Comparison of ENCODE assay signal across 16 mouse cellular contexts in genomic region chr5:111213935-111214450, GRCm38 (mm10).
A peak's percentile ranks its signal among the peaks of the same experiment; 100 is the strongest.
DNase-seq lines count a peak whose midpoint lies in the region; ATAC-seq and TF ChIP-seq lines count a peak whose summit lies in the region.
"Had no signal": no experiment of that assay in that cellular context is flagged by ENCODE, and none has a peak within 500 bp of the region (broad histone marks: within the 10 kb centered on the region; RNA-seq: fewer than 3 reads in every experiment).

No protein-coding gene starts in this region.

- no peaks in the 10 kb centered on the region for H3K9me3 ChIP-seq in heart, embryonic 13.5 days
- H3K9me3 ChIP-seq in midbrain, embryonic 10.5 days (replicated peaks) = no peaks in the 10 kb centered on the region
- H3K9me3 ChIP-seq in midbrain, embryonic 11.5 days (ENCODE audit: control insufficient read depth, low read length) = no peaks in the 10 kb centered on the region
- no peaks in the 10 kb centered on the region for H3K9me3 ChIP-seq in hindbrain, embryonic 14.5 days (ENCODE audit: control insufficient read depth, low read length)
- no peaks in the 10 kb centered on the region for H3K9me3 ChIP-seq in stomach, postnatal 0 days (ENCODE audit: control insufficient read depth, low read length)
- H3K9me3 ChIP-seq: G1E; liver, embryonic 13.5 days had no signal

- DNase-seq in heart, postnatal 4 days = no peak
- no peak for DNase-seq in midbrain, embryonic 10.5 days (ENCODE audit: low spot score)
- no peak for DNase-seq in midbrain, embryonic 11.5 days (ENCODE audit: low spot score, missing footprints)
- no peak for DNase-seq in hindbrain, embryonic 14.5 days (ENCODE audit: low spot score)
- no peak for DNase-seq in stomach, postnatal 0 days (ENCODE audit: low spot score)
- DNase-seq in right cerebral cortex, postnatal 36 days (ENCODE audit: low spot score in 2 of 2) = no peak
- DNase-seq in lung, postnatal 25 days (ENCODE audit: low spot score) = no peak
- DNase-seq: B cell, adult 2 months; cerebellum, adult 11-12 months; left cerebral cortex, postnatal 4 days; liver, embryonic 13.5 days; thymus, postnatal 14 days had no signal

- TF ChIP-seq EP300 in stomach, postnatal 0 days (optimal IDR thresholded peaks at IDR 0.05) = no peak

- H3K4me2 ChIP-seq in heart, embryonic 13.5 days = no peak overlapping the region
- H3K4me2 ChIP-seq in midbrain, embryonic 11.5 days = no peak overlapping the region
- H3K4me2 ChIP-seq in hindbrain, embryonic 14.5 days (replicated peaks) = no peak overlapping the region
- H3K4me2 ChIP-seq in stomach, postnatal 0 days (replicated peaks; ENCODE audit: low read depth) = no peak overlapping the region
- H3K4me2 ChIP-seq: heart, embryonic 11.5 days; liver, embryonic 13.5 days had no signal

- 49% methylated on average over 8 of the region's 8 CpGs for WGBS in heart, embryonic 13.5 days
- 49% methylated on average over 8 of the region's 8 CpGs for WGBS in midbrain, embryonic 10.5 days
- WGBS in midbrain, embryonic 11.5 days = 39% methylated on average over 8 of the region's 8 CpGs
- whole genome bisulfite sequencing in hindbrain, embryonic 14.5 days = 45% methylated on average over 8 of the region's 8 CpGs
- WGBS in stomach, postnatal 0 days = 63% methylated on average over 8 of the region's 8 CpGs

- no peak for ATAC-seq in heart, embryonic 13.5 days (ENCODE audit: extremely low read depth, insufficient number of reproducible peaks, low FRiP score, low TSS enrichment)
- no peak for ATAC-seq in midbrain, embryonic 11.5 days (ENCODE audit: low FRiP score)
- ATAC-seq in hindbrain, embryonic 14.5 days (ENCODE audit: low FRiP score) = no peak
- no peak for ATAC-seq in stomach, postnatal 0 days (ENCODE audit: low FRiP score, low TSS enrichment)
- ATAC-seq: intestine, embryonic 16.5 days had no signal

- no peaks in the 10 kb centered on the region for H3K36me3 ChIP-seq in heart, embryonic 13.5 days
- no peaks in the 10 kb centered on the region for H3K36me3 ChIP-seq in midbrain, embryonic 10.5 days
- no peaks in the 10 kb centered on the region for H3K36me3 ChIP-seq in midbrain, embryonic 11.5 days (ENCODE audit: control insufficient read depth, insufficient read depth, low read length)
- H3K36me3 ChIP-seq in hindbrain, embryonic 14.5 days (replicated peaks; ENCODE audit: control insufficient read depth, insufficient read depth) = no peaks in the 10 kb centered on the region
- H3K36me3 ChIP-seq in stomach, postnatal 0 days (ENCODE audit: control insufficient read depth, insufficient read depth, low read length) = no peaks in the 10 kb centered on the region
- H3K36me3 ChIP-seq: G1E; liver, embryonic 13.5 days had no signal

- H3K27me3 ChIP-seq in heart, embryonic 13.5 days (replicated peaks) = 0 out of 2 replicates have a peak, but pooled peaks cover 7% of the 10 kb centered on the region
- H3K27me3 ChIP-seq in midbrain, embryonic 10.5 days (ENCODE audit: low read depth, poor library complexity, severe bottlenecking) = peaks cover 66% of the 10 kb centered on the region
- peaks cover 2% of the 10 kb centered on the region; the same call in 1 of the 2 replicates for H3K27me3 ChIP-seq in midbrain, embryonic 11.5 days (ENCODE audit: control insufficient read depth, insufficient read depth, low read length)
- H3K27me3 ChIP-seq in hindbrain, embryonic 14.5 days (ENCODE audit: control insufficient read depth, insufficient read depth, low read length) = no peaks in the 10 kb centered on the region
- H3K27me3 ChIP-seq in stomach, postnatal 0 days (ENCODE audit: control insufficient read depth, insufficient read depth, low read length) = no peaks in the 10 kb centered on the region
- H3K27me3 ChIP-seq: liver, embryonic 13.5 days had no signal

- H3K4me3 ChIP-seq in heart, embryonic 13.5 days = no peak overlapping the region
- H3K4me3 ChIP-seq in midbrain, embryonic 10.5 days = no peak overlapping the region
- no peak overlapping the region for H3K4me3 ChIP-seq in midbrain, embryonic 11.5 days (ENCODE audit: low read depth, low read length)
- H3K4me3 ChIP-seq in hindbrain, embryonic 14.5 days (replicated peaks; ENCODE audit: low read length) = no peak overlapping the region
- H3K4me3 ChIP-seq in stomach, postnatal 0 days (ENCODE audit: low read depth, low read length) = no peak overlapping the region
- H3K4me3 ChIP-seq: liver, embryonic 13.5 days had no signal

- 0 out of 2 replicates have a peak overlapping the region, but pooled peaks have one; percentile 1 for H3K9ac ChIP-seq in heart, embryonic 13.5 days
- no peak overlapping the region for H3K9ac ChIP-seq in midbrain, embryonic 11.5 days (ENCODE audit: low read length)
- H3K9ac ChIP-seq in hindbrain, embryonic 14.5 days = no peak overlapping the region
- H3K9ac ChIP-seq in stomach, postnatal 0 days (ENCODE audit: low read length) = no peak overlapping the region
- H3K9ac ChIP-seq: liver, embryonic 13.5 days had no signal

- peak; percentile 27; the same call in 1 of the 2 replicates for TF ChIP-seq CTCF in stomach, postnatal 0 days (IDR thresholded peaks at IDR 0.05; ENCODE audit: low read depth)

- H3K27ac ChIP-seq in heart, embryonic 13.5 days (replicated peaks) = 0 out of 2 replicates have a peak overlapping the region, but pooled peaks have one; percentile 21
- peak overlapping the region; percentile 56; the same call in 1 of the 2 replicates for H3K27ac ChIP-seq in midbrain, embryonic 10.5 days (replicated peaks)
- no peak overlapping the region; the same call in 1 of the 2 replicates for H3K27ac ChIP-seq in midbrain, embryonic 11.5 days (ENCODE audit: low read depth, low read length)
- H3K27ac ChIP-seq in hindbrain, embryonic 14.5 days = peak overlapping the region; percentile 83
- no peak overlapping the region for H3K27ac ChIP-seq in stomach, postnatal 0 days (replicated peaks)
- H3K27ac ChIP-seq: liver, embryonic 13.5 days had no signal

- peaks cover 55% of the 10 kb centered on the region for H3K4me1 ChIP-seq in heart, embryonic 13.5 days
- peaks cover 59% of the 10 kb centered on the region for H3K4me1 ChIP-seq in midbrain, embryonic 10.5 days
- peaks cover 38% of the 10 kb centered on the region for H3K4me1 ChIP-seq in midbrain, embryonic 11.5 days (ENCODE audit: control insufficient read depth, insufficient read depth, low read length)
- H3K4me1 ChIP-seq in hindbrain, embryonic 14.5 days (replicated peaks; ENCODE audit: control insufficient read depth, insufficient read depth, low read length) = peaks cover 48% of the 10 kb centered on the region
- H3K4me1 ChIP-seq in stomach, postnatal 0 days (replicated peaks; ENCODE audit: control insufficient read depth, insufficient read depth) = no peaks in the 10 kb centered on the region

Comparison
In these comparisons a context has a peak if more than half of its experiments do, and no peak if none do; other contexts are left out.
1. H3K27ac ChIP-seq: peak in heart, embryonic 13.5 days (single experiment), midbrain, embryonic 10.5 days (single experiment) and hindbrain, embryonic 14.5 days (single experiment); none in midbrain, embryonic 11.5 days (single experiment) and stomach, postnatal 0 days (single experiment).